Mouse (Mus musculus) liver, embryonic 16.5 days (tissue): ENCODE results near the gene Ap1b1. TPM values are rescaled to one million over a fixed set of nuclear protein-coding genes. Genes with fewer than 3 reads are reported as not detected.

Source experiments
- ATAC-seq: fragments of 200-750 bp; cut with Nextera tagmentation; 2 replicates; pipeline ENCODE4 v1.8.0; 2017; ENCODE audit warnings: low read depth, mild to moderate bottlenecking, moderate number of reproducible peaks, moderate library complexity
- H3K27ac ChIP-seq: fragments of 300-500 bp; sonication (generic); 2 replicates; pipeline ENCODE4 v1.5.1; 2014; ENCODE audit warnings: mild to moderate bottlenecking, low read length
- H3K27me3 ChIP-seq: fragments of 300-500 bp; sonication (generic); 2 replicates; pipeline ENCODE4 v1.6.1; 2014; ENCODE audit warnings: low read depth, low read length, mixed read lengths; ENCODE audit not compliant: control insufficient read depth, insufficient read depth
- H3K36me3 ChIP-seq: fragments of 300-500 bp; sonication (generic); 2 replicates; pipeline ENCODE4 v1.6.1; 2014; ENCODE audit warnings: mild to moderate bottlenecking; ENCODE audit not compliant: control insufficient read depth, insufficient read depth
- H3K4me1 ChIP-seq: fragments of 300-500 bp; sonication (generic); 2 replicates; pipeline ENCODE4 v1.6.1; 2014; ENCODE audit warnings: low read depth, low read length, mixed read lengths; ENCODE audit not compliant: control insufficient read depth
- H3K4me2 ChIP-seq: fragments of 300-500 bp; sonication (generic); 2 replicates; pipeline ENCODE4 v1.6.1; 2014; ENCODE audit warnings: low read depth, low read length, mixed read lengths
- H3K4me3 ChIP-seq: fragments of 300-500 bp; sonication (generic); 2 replicates; pipeline ENCODE4 v1.5.1; 2014; ENCODE audit warnings: low read depth, mild to moderate bottlenecking, low read length
- H3K9ac ChIP-seq: fragments of 300-500 bp; sonication (generic); 2 replicates; pipeline ENCODE4 v1.6.1; 2014; ENCODE audit warnings: low read depth, low read length
- H3K9me3 ChIP-seq: fragments of 300-500 bp; sonication (generic); replicated peaks from 2 replicates; pipeline ENCODE4 v1.6.1; 2016; ENCODE audit warnings: low read length; ENCODE audit not compliant: control insufficient read depth
- WGBS: fragments of 180-500 bp; shearing (Covaris S2); extraction: QIAGEN DNeasy Blood & Tissue Kit; methylation state at CpG from one replicate; pipeline ENCODE4 v1.1.7; 2014; ENCODE audit not compliant: insufficient replicate concordance; 5-methylcytosine and 5-hydroxymethylcytosine counted together
- polyA plus RNA-seq: library from polyadenylated mRNA; unstranded; fragments of >200 nt; fragmentation: Nextera tagmentation; extraction: Ambion mirVana; gene quantifications from 2 replicates; pipeline ENCODE4 v1.2.1, GENCODE M21; 2015

The Ap1b1 gene
- polyA plus RNA-seq, 1 experiment from 2014 or later: 78.9 TPM

GRCm38 (mm10) chr11:5052200-5052854 is 65.7 kb downstream of the Ap1b1 start:
- Histone ChIP-seq H3K27me3 (peaks cover 22% of the 10 kb centered on the region), H3K4me3 (no peak overlapping the region), H3K9me3 (no peaks in the 10 kb centered on the region), H3K4me1 (no peaks in the 10 kb centered on the region), H3K27ac (no peak overlapping the region), H3K9ac (no peak overlapping the region), H3K4me2 (no peak overlapping the region), H3K36me3 (no peaks in the 10 kb centered on the region)
- WGBS: 61% methylated on average over 10 of the region's 10 CpGs
- no peak for ATAC-seq

DNA sequence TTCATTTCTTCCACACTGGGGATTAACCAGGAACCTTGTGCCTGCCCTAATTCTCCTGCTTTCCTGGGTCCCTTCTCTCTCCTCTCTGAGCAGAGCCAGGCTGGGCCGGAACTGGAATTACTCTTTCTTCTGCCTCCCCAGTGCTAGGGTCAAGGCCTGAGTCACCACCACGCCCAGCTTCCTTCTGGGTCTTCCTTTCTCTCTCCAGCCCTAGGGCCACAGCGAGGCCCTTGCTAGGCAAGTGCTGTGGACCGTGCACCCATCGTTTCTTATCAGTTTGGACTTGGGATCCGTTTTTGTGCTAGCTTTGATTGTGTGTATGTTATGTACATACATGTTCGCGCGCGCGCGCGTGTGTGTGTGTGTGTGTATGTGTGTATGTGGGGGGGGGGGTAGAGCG is 67.5 kb downstream of the Ap1b1 start:
- 70% methylated on average over 14 of the region's 14 CpGs for WGBS
- H3K27me3 ChIP-seq: peaks cover 40% of the 10 kb centered on the region

DNA sequence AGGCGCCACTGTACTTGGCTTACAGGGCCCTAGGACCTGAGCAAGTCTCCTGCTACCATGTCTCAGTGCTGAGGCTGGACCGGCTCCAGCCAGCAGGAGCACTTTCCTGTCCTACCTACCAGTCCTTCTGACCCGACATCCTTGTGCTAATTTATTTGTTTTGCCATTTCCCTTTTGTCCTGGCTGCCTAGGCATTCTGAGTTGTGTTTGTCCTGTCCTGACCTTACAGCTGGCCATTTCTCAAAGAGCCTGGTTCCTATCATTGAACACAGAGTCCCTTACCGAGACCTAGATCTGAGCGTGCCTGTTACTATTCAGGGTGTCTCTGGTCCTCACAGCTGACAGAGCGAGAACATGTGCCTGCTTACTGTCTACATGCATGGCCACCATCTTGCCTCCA is 68.2 kb downstream of the Ap1b1 start:
- Histone ChIP-seq H3K36me3 (no peaks in the 10 kb centered on the region), H3K4me3 (no peak overlapping the region), H3K27me3 (peaks cover 48% of the 10 kb centered on the region), H3K4me2 (no peak overlapping the region), H3K4me1 (peaks cover 2% of the 10 kb centered on the region), H3K9ac (no peak overlapping the region), H3K9me3 (no peaks in the 10 kb centered on the region), H3K27ac (no peak overlapping the region)
- WGBS: 58% methylated on average over 6 of the region's 6 CpGs
- no peak for ATAC-seq

More for the DNA sequence above, 67.5 kb downstream of the Ap1b1 start:
- H3K9ac ChIP-seq: no peak overlapping the region
- no peak for ATAC-seq
- no peaks in the 10 kb centered on the region; the same call in 1 of the 2 replicates for H3K4me1 ChIP-seq
- no peaks in the 10 kb centered on the region for H3K36me3 ChIP-seq
- no peak overlapping the region for H3K27ac ChIP-seq
- no peak overlapping the region for H3K4me2 ChIP-seq
- no peak overlapping the region for H3K4me3 ChIP-seq
- no peaks in the 10 kb centered on the region for H3K9me3 ChIP-seq

- H3K4me1 ChIP-seq: peaks cover 4% of the 10 kb centered on the region
Measured at GRCm38 (mm10) chr11:5055945-5056938, 69.6 kb downstream of the Ap1b1 start.

DNA sequence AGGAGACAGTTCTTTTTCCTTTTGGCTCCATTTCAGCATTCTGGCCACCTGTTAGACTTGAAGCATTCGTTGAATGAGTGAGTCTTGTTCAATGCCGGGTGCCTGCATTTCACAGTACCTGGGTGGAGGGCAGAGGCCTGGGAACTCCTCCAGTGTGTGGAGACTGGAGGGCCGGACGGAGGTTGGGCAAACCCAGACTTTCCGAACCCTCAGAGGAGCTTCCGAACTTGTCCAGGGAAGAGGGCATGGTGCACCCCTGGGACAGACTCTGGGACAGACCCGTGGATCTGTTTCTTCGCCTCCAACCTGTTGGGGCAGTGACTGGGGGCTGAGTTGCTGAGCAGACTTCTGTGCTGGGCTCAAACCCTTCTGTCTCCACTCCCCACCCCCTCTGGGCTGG is 70.4 kb downstream of the Ap1b1 start:
- Histone ChIP-seq H3K4me3 (no peak overlapping the region), H3K36me3 (no peaks in the 10 kb centered on the region), H3K27me3 (peaks cover 70% of the 10 kb centered on the region), H3K4me2 (no peak overlapping the region), H3K4me1 (peaks cover 12% of the 10 kb centered on the region), H3K27ac (no peak overlapping the region), H3K9me3 (no peaks in the 10 kb centered on the region), H3K9ac (no peak overlapping the region)
- ATAC-seq: no peak
- 59% methylated on average over 8 of the region's 8 CpGs for WGBS

More at GRCm38 (mm10) chr11:5055945-5056938, 69.6 kb downstream of the Ap1b1 start:
- peaks cover 61% of the 10 kb centered on the region for H3K27me3 ChIP-seq
- no peak overlapping the region for H3K4me3 ChIP-seq
- 48% methylated on average over 23 of the region's 23 CpGs for WGBS
- H3K4me2 ChIP-seq: no peak overlapping the region
- no peak overlapping the region for H3K9ac ChIP-seq
- no peak for ATAC-seq
- no peaks in the 10 kb centered on the region for H3K36me3 ChIP-seq
- no peaks in the 10 kb centered on the region for H3K9me3 ChIP-seq
- H3K27ac ChIP-seq: no peak overlapping the region

DNA sequence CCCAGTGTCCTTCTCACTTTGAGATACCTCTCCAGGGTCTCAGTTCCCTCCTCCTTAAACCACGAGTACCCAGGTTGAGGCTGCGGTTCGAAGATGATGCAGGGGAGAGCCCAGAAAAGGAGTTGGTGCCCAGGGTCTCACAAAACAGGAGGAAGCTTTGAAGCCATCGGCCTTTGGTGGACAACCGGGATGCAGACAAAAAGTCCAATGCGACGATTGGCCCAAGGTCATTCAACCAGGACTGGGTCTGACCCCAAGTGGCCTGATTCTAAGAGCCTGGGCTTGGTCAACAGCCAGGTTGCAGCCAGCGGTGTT is 70.9 kb downstream of the Ap1b1 start:
- H3K9ac ChIP-seq: no peak overlapping the region
- H3K27me3 ChIP-seq: peaks cover 74% of the 10 kb centered on the region
- H3K4me2 ChIP-seq: peak overlapping the region; percentile 61
- WGBS: 22% methylated on average over 8 of the region's 8 CpGs
- H3K36me3 ChIP-seq: no peaks in the 10 kb centered on the region
- no peaks in the 10 kb centered on the region for H3K9me3 ChIP-seq
- peaks cover 17% of the 10 kb centered on the region for H3K4me1 ChIP-seq
- H3K27ac ChIP-seq: no peak overlapping the region
- peak overlapping the region; percentile 48 for H3K4me3 ChIP-seq
- no peak for ATAC-seq

- no peaks in the 10 kb centered on the region for H3K36me3 ChIP-seq
- H3K4me1 ChIP-seq: peaks cover 21% of the 10 kb centered on the region
- H3K4me3 ChIP-seq: peak within 1 kb of the TSS; percentile 48
- H3K9ac ChIP-seq: no peak within 1 kb of the TSS
- no peaks in the 10 kb centered on the region for H3K9me3 ChIP-seq
- no peak for ATAC-seq
- WGBS: 2% methylated on average over 63 of the region's 77 CpGs
- peaks cover 79% of the 10 kb centered on the region for H3K27me3 ChIP-seq
- peak within 1 kb of the TSS; percentile 61 for H3K4me2 ChIP-seq
- no peak within 1 kb of the TSS for H3K27ac ChIP-seq
Measured at GRCm38 (mm10) chr11:5057856-5058641, 71.4 kb downstream of the Ap1b1 start, which contains the start of gene Rasl10a. Gene Rasl10a (plus strand): TSS chr11:5058128.

DNA sequence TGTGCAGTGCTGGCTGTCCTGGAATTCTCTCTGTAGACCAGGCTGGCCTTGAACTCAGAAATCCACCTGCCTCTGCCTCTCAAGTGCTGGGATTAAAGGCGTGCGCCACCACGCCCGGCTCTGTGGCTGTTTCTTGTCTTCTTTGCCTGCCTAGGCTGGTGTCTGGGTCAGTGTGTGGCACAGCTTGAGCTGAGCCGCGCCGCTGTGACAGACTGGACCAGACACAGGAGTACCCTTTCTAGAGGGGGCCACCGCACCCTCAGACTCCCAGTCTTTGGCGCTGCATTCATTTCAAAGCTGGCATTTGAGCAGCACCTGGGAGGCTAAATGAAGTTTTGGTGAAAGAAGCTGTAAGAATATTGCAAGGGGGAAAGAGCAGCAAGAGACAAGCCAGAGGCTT is 72.2 kb downstream of the Ap1b1 start:
- ATAC-seq: no peak
- Histone ChIP-seq H3K9me3 (no peaks in the 10 kb centered on the region), H3K4me3 (no peak overlapping the region), H3K4me2 (peak overlapping the region; percentile 61; the same call in 1 of the 2 replicates), H3K27ac (no peak overlapping the region), H3K36me3 (no peaks in the 10 kb centered on the region), H3K9ac (no peak overlapping the region), H3K27me3 (peaks cover 87% of the 10 kb centered on the region), H3K4me1 (peaks cover 21% of the 10 kb centered on the region)
- 34% methylated on average over 9 of the region's 9 CpGs for WGBS
